Mouse (Mus musculus) liver, adult (tissue): ENCODE measurements around the gene Rmnd5b.

Experiments used
- GATA4 ChIP-seq: IDR thresholded peaks from 2 replicates; pipeline ENCODE4 v1.6.1; 2014; ENCODE audit warnings: mild to moderate bottlenecking, low read length; ENCODE audit not compliant: insufficient replicate concordance

The Rmnd5b gene

GRCm38 (mm10) chr11:51587059-51587458 lies 48.6 kb downstream of the Rmnd5b start:
- TF ChIP-seq GATA4, result no peak

GRCm38 (mm10) chr11:51586411-51586810 lies 49.3 kb downstream of the Rmnd5b start:
- TF ChIP-seq GATA4, result no peak

- no peak for TF ChIP-seq GATA4
These were observed 50.0 kb downstream of the Rmnd5b start for GRCm38 (mm10) chr11:51585608-51586252.

GRCm38 (mm10) chr11:51584431-51585248 lies 51.1 kb downstream of the Rmnd5b start, which contains the start of gene Phykpl:
Phykpl (plus strand) TSS chr11:51584757.
- peak; percentile 94; the same call in 1 of the 2 replicates for TF ChIP-seq GATA4

GRCm38 (mm10) chr11:51584057-51584430 lies 51.7 kb downstream of the Rmnd5b start:
- TF ChIP-seq GATA4, result no peak

GRCm38 (mm10) chr11:51582713-51583112 lies 53.0 kb downstream of the Rmnd5b start:
- TF ChIP-seq GATA4, result no peak

GRCm38 (mm10) chr11:51579024-51579423 lies 56.7 kb downstream of the Rmnd5b start:
- TF ChIP-seq GATA4, result no peak

- TF ChIP-seq GATA4, result no peak
These were observed 58.1 kb downstream of the Rmnd5b start for GRCm38 (mm10) chr11:51577587-51577986.

- TF ChIP-seq GATA4, result no peak
These were observed 59.2 kb downstream of the Rmnd5b start for GRCm38 (mm10) chr11:51576454-51576853.
